Mouse (Mus musculus) stomach, embryonic 16.5 days (tissue): Measurements from ENCODE around the gene Lamb1. TPM values are rescaled to one million over a fixed set of nuclear protein-coding genes. Genes with fewer than 3 reads are reported as not detected.

ENCODE experiments used
- ATAC-seq: fragments of 200-750 bp; cut with Nextera tagmentation; 2 replicates; pipeline ENCODE4 v1.8.0; 2017; ENCODE audit warnings: moderate number of reproducible peaks, moderate TSS enrichment; ENCODE audit not compliant: insufficient read depth, low FRiP score
- H3K27ac ChIP-seq: fragments of 300-500 bp; sonication (generic); 2 replicates; pipeline ENCODE4 v1.5.1; 2014; ENCODE audit warnings: low read length
- H3K27me3 ChIP-seq: fragments of 300-500 bp; sonication (generic); 2 replicates; pipeline ENCODE4 v1.6.1; 2014; ENCODE audit warnings: low read length, control low read depth, mixed read lengths; ENCODE audit not compliant: control insufficient read depth, insufficient read depth
- H3K36me3 ChIP-seq: fragments of 300-500 bp; sonication (generic); 2 replicates; pipeline ENCODE4 v1.6.1; 2014; ENCODE audit warnings: low read length; ENCODE audit not compliant: control insufficient read depth, insufficient read depth
- H3K4me1 ChIP-seq: fragments of 300-500 bp; sonication (generic); 2 replicates; pipeline ENCODE4 v1.6.1; 2014; ENCODE audit warnings: low read length, control low read depth, mixed read lengths; ENCODE audit not compliant: control insufficient read depth, insufficient read depth
- H3K4me2 ChIP-seq: fragments of 300-500 bp; sonication (generic); 2 replicates; pipeline ENCODE4 v1.6.1; 2014; ENCODE audit warnings: low read depth, low read length, mixed read lengths
- H3K4me3 ChIP-seq: fragments of 300-500 bp; sonication (generic); replicated peaks from 2 replicates; pipeline ENCODE4 v1.5.1; 2014; ENCODE audit warnings: mild to moderate bottlenecking, low read length
- H3K9ac ChIP-seq: fragments of 300-500 bp; sonication (generic); 2 replicates; pipeline ENCODE4 v1.6.1; 2014; ENCODE audit warnings: low read length
- H3K9me3 ChIP-seq: fragments of 300-500 bp; sonication (generic); replicated peaks from 2 replicates; pipeline ENCODE4 v1.6.1; 2016; ENCODE audit warnings: low read length, control low read depth; ENCODE audit not compliant: control insufficient read depth
- whole genome bisulfite sequencing: fragments of 180-500 bp; shearing (Covaris S2); extraction: QIAGEN DNeasy Blood & Tissue Kit; methylation state at CpG from one replicate; pipeline ENCODE4 v1.1.7; 2014; 5-methylcytosine and 5-hydroxymethylcytosine counted together
- polyA plus RNA-seq: library from polyadenylated mRNA; unstranded; fragments of >200 nt; fragmentation: Nextera tagmentation; extraction: Ambion mirVana; gene quantifications from 2 replicates; pipeline ENCODE4 v1.2.1, GENCODE M21; 2015

The Lamb1 gene
- polyA plus RNA-seq, 1 experiment from 2014 or later: 108 TPM

- Histone ChIP-seq H3K4me3 (peak overlapping the region; percentile 79), H3K27me3 (no peaks in the 10 kb centered on the region), H3K4me2 (peak overlapping the region; percentile 78), H3K9ac (peak overlapping the region; percentile 91), H3K4me1 (peaks cover 34% of the 10 kb centered on the region), H3K9me3 (no peaks in the 10 kb centered on the region), H3K36me3 (no peaks in the 10 kb centered on the region), H3K27ac (peak overlapping the region; percentile 91)
- WGBS: under 1% methylated on average over 50 of the region's 50 CpGs
- ATAC-seq: peak; percentile 14; the same call in 1 of the 2 replicates
Observed at GRCm38 (mm10) chr12:31265722-31266431, 843 bp downstream of the Lamb1 start.

GRCm38 (mm10) chr12:31266686-31267085 is 1.7 kb downstream of the Lamb1 start:
- H3K4me1 ChIP-seq: peaks cover 39% of the 10 kb centered on the region
- no peaks in the 10 kb centered on the region for H3K9me3 ChIP-seq
- peak overlapping the region; percentile 91 for H3K9ac ChIP-seq
- peak overlapping the region; percentile 79 for H3K4me3 ChIP-seq
- H3K27ac ChIP-seq: peak overlapping the region; percentile 91
- no peak for ATAC-seq
- 8% methylated on average over 15 of the region's 15 CpGs for WGBS
- peak overlapping the region; percentile 78 for H3K4me2 ChIP-seq
- H3K27me3 ChIP-seq: no peaks in the 10 kb centered on the region
- H3K36me3 ChIP-seq: no peaks in the 10 kb centered on the region

GRCm38 (mm10) chr12:31267363-31267762 is 2.3 kb downstream of the Lamb1 start:
- H3K9me3 ChIP-seq: no peaks in the 10 kb centered on the region
- H3K27me3 ChIP-seq: no peaks in the 10 kb centered on the region
- peak overlapping the region; percentile 79 for H3K4me3 ChIP-seq
- H3K9ac ChIP-seq: no peak overlapping the region
- peaks cover 40% of the 10 kb centered on the region for H3K4me1 ChIP-seq
- ATAC-seq: no peak
- H3K27ac ChIP-seq: no peak overlapping the region
- 0 out of 2 replicates have a peak, but pooled peaks cover 2% of the 10 kb centered on the region for H3K36me3 ChIP-seq
- peak overlapping the region; percentile 78 for H3K4me2 ChIP-seq
- 29% methylated on average over 4 of the region's 4 CpGs for WGBS

GRCm38 (mm10) chr12:31268315-31268714 is 3.3 kb downstream of the Lamb1 start:
- Histone ChIP-seq H3K27me3 (no peaks in the 10 kb centered on the region), H3K4me3 (peak overlapping the region; percentile 79), H3K4me1 (peaks cover 47% of the 10 kb centered on the region), H3K27ac (0 out of 2 replicates have a peak overlapping the region, but pooled peaks have one; percentile 20), H3K36me3 (peaks cover 11% of the 10 kb centered on the region), H3K9me3 (no peaks in the 10 kb centered on the region), H3K4me2 (peak overlapping the region; percentile 78), H3K9ac (peak overlapping the region; percentile 9; the same call in 1 of the 2 replicates)
- WGBS: 67% methylated on average over 3 of the region's 3 CpGs
- no peak for ATAC-seq

- WGBS: 61% methylated on average over 12 of the region's 12 CpGs
- Histone ChIP-seq H3K4me2 (0 out of 2 replicates have a peak overlapping the region, but pooled peaks have one; percentile 11), H3K4me3 (no peak overlapping the region), H3K27me3 (no peaks in the 10 kb centered on the region), H3K4me1 (peaks cover 47% of the 10 kb centered on the region), H3K9ac (peak overlapping the region; percentile 11; the same call in 1 of the 2 replicates), H3K36me3 (peaks cover 19% of the 10 kb centered on the region), H3K9me3 (no peaks in the 10 kb centered on the region), H3K27ac (peak overlapping the region; percentile 18; the same call in 1 of the 2 replicates)
- ATAC-seq: no peak
Observed at GRCm38 (mm10) chr12:31269020-31269597, 4.1 kb downstream of the Lamb1 start.

GRCm38 (mm10) chr12:31270361-31270760 is 5.3 kb downstream of the Lamb1 start:
- Histone ChIP-seq H3K27me3 (no peaks in the 10 kb centered on the region), H3K4me1 (peaks cover 53% of the 10 kb centered on the region), H3K9me3 (no peaks in the 10 kb centered on the region), H3K4me3 (peak overlapping the region; percentile 9; the same call in 1 of the 2 replicates), H3K27ac (peak overlapping the region; percentile 77), H3K36me3 (peaks cover 20% of the 10 kb centered on the region), H3K9ac (peak overlapping the region; percentile 42; the same call in 1 of the 2 replicates), H3K4me2 (peak overlapping the region; percentile 31)
- 73% methylated on average over 10 of the region's 10 CpGs for WGBS
- ATAC-seq: no peak

GRCm38 (mm10) chr12:31270776-31271175 is 5.7 kb downstream of the Lamb1 start:
- Histone ChIP-seq H3K36me3 (peaks cover 20% of the 10 kb centered on the region), H3K27me3 (no peaks in the 10 kb centered on the region), H3K4me2 (peak overlapping the region; percentile 31), H3K9ac (peak overlapping the region; percentile 42; the same call in 1 of the 2 replicates), H3K9me3 (no peaks in the 10 kb centered on the region), H3K4me3 (peak overlapping the region; percentile 9), H3K27ac (peak overlapping the region; percentile 77), H3K4me1 (peaks cover 57% of the 10 kb centered on the region)
- no peak for ATAC-seq
- WGBS: 45% methylated on average over 5 of the region's 5 CpGs

GRCm38 (mm10) chr12:31271361-31272011 is 6.5 kb downstream of the Lamb1 start:
- no peak overlapping the region; the same call in 1 of the 2 replicates for H3K9ac ChIP-seq
- H3K36me3 ChIP-seq: peaks cover 20% of the 10 kb centered on the region
- H3K4me2 ChIP-seq: peak overlapping the region; percentile 31
- peak overlapping the region; percentile 17; the same call in 1 of the 2 replicates for H3K4me3 ChIP-seq
- peaks cover 58% of the 10 kb centered on the region for H3K4me1 ChIP-seq
- 12% methylated on average over 16 of the region's 16 CpGs for WGBS
- peak; percentile 57 for ATAC-seq
- peak overlapping the region; percentile 77 for H3K27ac ChIP-seq
- H3K9me3 ChIP-seq: no peaks in the 10 kb centered on the region
- no peaks in the 10 kb centered on the region for H3K27me3 ChIP-seq
